In the genomic region with DNA sequence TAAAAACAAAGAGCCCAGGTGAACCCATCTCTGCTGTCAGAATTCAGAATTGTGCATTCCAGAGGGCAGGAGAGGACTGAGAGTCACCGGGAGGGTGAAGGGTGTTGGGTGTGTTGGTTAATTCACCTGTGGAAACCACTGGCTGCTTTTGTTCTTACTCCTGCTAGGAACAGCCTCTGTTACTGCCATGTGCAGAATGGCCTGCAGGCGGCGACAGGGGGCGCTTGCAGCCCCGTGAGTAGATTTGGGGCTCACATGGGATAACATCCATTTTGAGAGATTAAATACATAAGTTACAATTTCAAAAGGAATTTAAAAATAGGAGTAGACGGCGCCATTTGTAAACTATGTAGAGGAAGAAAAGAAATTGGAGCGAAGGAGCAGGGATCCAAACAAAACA, we compare ENCODE assay signal across 9 mouse cellular contexts. TPM values are rescaled to one million over a fixed set of nuclear protein-coding genes. Genes with fewer than 3 reads are reported as not detected.
DNase-seq lines count a peak whose midpoint lies in the region; ATAC-seq and TF ChIP-seq lines count a peak whose summit lies in the region.
"Had no signal": no experiment of that assay in that cellular context is flagged by ENCODE, and none has a peak within 500 bp of the region (broad histone marks: within the 10 kb centered on the region; RNA-seq: fewer than 3 reads in every experiment).

No protein-coding gene starts in this region.

- H3K4me2 ChIP-seq in heart, postnatal 0 days (ENCODE audit: low read depth, low read length): no peak overlapping the region

- DNase-seq in heart, postnatal 0 days (ENCODE audit: low spot score): no peak
- DNase-seq in heart, postnatal 25 days (ENCODE audit: low spot score): no peak
- peak; percentile 80 for DNase-seq in CD4-positive, CD25-positive, alpha-beta regulatory T cell, adult 2 months (ENCODE audit: low read depth, low spot score)
- DNase-seq in adrenal gland, postnatal 14 days: peak; percentile 47
- DNase-seq in mesoderm, embryonic 11.5 days (ENCODE audit: low read depth, low spot score): peak; percentile 12
- DNase-seq in layer of hippocampus, adult 8-10 months (ENCODE audit: low spot score in 2 of 2): no peak
- no peak for DNase-seq in urinary bladder, adult 18-20 months (ENCODE audit: low spot score in 2 of 2)
- no peak for DNase-seq in cerebellum, postnatal 4 days (ENCODE audit: low spot score in 2 of 2)

- no peaks in the 10 kb centered on the region for H3K36me3 ChIP-seq in heart, postnatal 0 days (replicated peaks; ENCODE audit: control insufficient read depth, insufficient read depth, low read length)

- WGBS in heart, postnatal 0 days: 29% methylated on average over 8 of the region's 8 CpGs

- H3K4me3 ChIP-seq in heart, postnatal 0 days (ENCODE audit: low read depth, low read length): no peak overlapping the region

- no peaks in the 10 kb centered on the region for H3K4me1 ChIP-seq in heart, postnatal 0 days (ENCODE audit: control insufficient read depth, insufficient read depth)

- H3K9me3 ChIP-seq in heart, postnatal 0 days (replicated peaks; ENCODE audit: control insufficient read depth, low read length): no peaks in the 10 kb centered on the region

- peak; percentile 14 for TF ChIP-seq CTCF in heart, postnatal 0 days (IDR thresholded peaks at IDR 0.05; ENCODE audit: low read depth)

- intact Hi-C loops in heart, postnatal 25 days (cut with DNase I): no loop called here

- TF ChIP-seq EP300 in heart, postnatal 0 days (IDR thresholded peaks at IDR 0.05; ENCODE audit: low read depth): no peak

- no peaks in the 10 kb centered on the region for H3K27me3 ChIP-seq in heart, postnatal 0 days (ENCODE audit: control insufficient read depth, insufficient read depth, low read length)

- H3K9ac ChIP-seq in heart, postnatal 0 days (replicated peaks; ENCODE audit: low read depth, low read length): no peak overlapping the region

- no peak for ATAC-seq in heart, postnatal 0 days (ENCODE audit: insufficient read depth, low read depth)

- no peak overlapping the region for H3K27ac ChIP-seq in heart, postnatal 0 days (ENCODE audit: low read depth)

RNA-seq across cellular contexts. Expression of gene Tnfsf14, which starts 13.6 kb away (rescaled TPM):
- total RNA-seq in heart, postnatal 0 days (2014; rRNA removed; ENCODE audit: low replicate concordance): not detected in 2 replicates
- polyA plus RNA-seq in heart, postnatal 0 days (2015; fragmentation: Nextera tagmentation; extraction: Ambion mirVana): not detected in 2 replicates
- total RNA-seq in heart, postnatal 25 days (2021): not detected
- total RNA-seq in adrenal gland, postnatal 14 days (2021): 0.19 and 0.53 TPM in 2 replicates
- not detected for total RNA-seq in layer of hippocampus, adult 8-10 months (2022)
- polyA plus RNA-seq: neural tube, embryonic 14.5 days had no signal

RNA-seq across cellular contexts. Expression of gene Cd70, which starts 30.8 kb away (rescaled TPM):
- not detected in 2 replicates for total RNA-seq in heart, postnatal 0 days (2014; rRNA removed; ENCODE audit: low replicate concordance)
- polyA plus RNA-seq in heart, postnatal 0 days (2015; fragmentation: Nextera tagmentation; extraction: Ambion mirVana): not detected in 2 replicates
- not detected for total RNA-seq in heart, postnatal 25 days (2021)
- total RNA-seq in adrenal gland, postnatal 14 days (2021): not detected in 2 replicates
- under 1 TPM in 1 of 4 experiments, not detected in 3; 0.55 TPM for total RNA-seq in layer of hippocampus, adult 8-10 months (2022)

RNA-seq across cellular contexts. Expression of gene C3, which starts 47.6 kb away (rescaled TPM):
- total RNA-seq in heart, postnatal 0 days (2014; rRNA removed; ENCODE audit: low replicate concordance): 32.5 and 41.7 TPM in 2 replicates
- 23.4 and 25.6 TPM in 2 replicates for polyA plus RNA-seq in heart, postnatal 0 days (2015; fragmentation: Nextera tagmentation; extraction: Ambion mirVana)
- 10 to 100 TPM; 47.1 to 80.7 TPM for total RNA-seq in heart, postnatal 25 days (2021)
- 181 and 603 TPM in 2 replicates for total RNA-seq in adrenal gland, postnatal 14 days (2021)
- 10 to 100 TPM in 2 of 4 experiments, 1 to 10 TPM in 2; 2.2 to 19.0 (median 8.9) TPM for total RNA-seq in layer of hippocampus, adult 8-10 months (2022)

Comparison
In these comparisons a context has a peak if more than half of its experiments do, and no peak if none do; other contexts are left out.
1. DNase-seq: peak in CD4-positive, CD25-positive, alpha-beta regulatory T cell, adult 2 months (single experiment), adrenal gland, postnatal 14 days (single experiment) and mesoderm, embryonic 11.5 days (single experiment); none in heart, postnatal 0 days (single experiment), heart, postnatal 25 days (single experiment), layer of hippocampus, adult 8-10 months (0 of 2), urinary bladder, adult 18-20 months (0 of 2) and cerebellum, postnatal 4 days (0 of 2).